Mouse (Mus musculus): ENCODE data around the gene Nos1. TPM values are rescaled to one million over a fixed set of nuclear protein-coding genes. Genes with fewer than 3 reads are reported as not detected.
"Not testable (repeated sequence)": the region's sequence is repeated elsewhere in the genome, so short reads cannot be mapped to it uniquely, and the experiment has no call there.

Gene Nos1
- polyA plus RNA-seq, 1 experiment: 0.17 TPM

GRCm38 (mm10) chr5:117839501-117839900, 58.7 kb downstream of the Nos1 start:
- DNase-seq (ENCODE audit: low spot score): no peak

GRCm38 (mm10) chr5:117840203-117840602, 59.4 kb downstream of the Nos1 start:
- no peak for DNase-seq (ENCODE audit: low spot score)

- DNase-seq (ENCODE audit: low spot score): no peak
Observed at GRCm38 (mm10) chr5:117840988-117841387, 60.2 kb downstream of the Nos1 start.

DNA sequence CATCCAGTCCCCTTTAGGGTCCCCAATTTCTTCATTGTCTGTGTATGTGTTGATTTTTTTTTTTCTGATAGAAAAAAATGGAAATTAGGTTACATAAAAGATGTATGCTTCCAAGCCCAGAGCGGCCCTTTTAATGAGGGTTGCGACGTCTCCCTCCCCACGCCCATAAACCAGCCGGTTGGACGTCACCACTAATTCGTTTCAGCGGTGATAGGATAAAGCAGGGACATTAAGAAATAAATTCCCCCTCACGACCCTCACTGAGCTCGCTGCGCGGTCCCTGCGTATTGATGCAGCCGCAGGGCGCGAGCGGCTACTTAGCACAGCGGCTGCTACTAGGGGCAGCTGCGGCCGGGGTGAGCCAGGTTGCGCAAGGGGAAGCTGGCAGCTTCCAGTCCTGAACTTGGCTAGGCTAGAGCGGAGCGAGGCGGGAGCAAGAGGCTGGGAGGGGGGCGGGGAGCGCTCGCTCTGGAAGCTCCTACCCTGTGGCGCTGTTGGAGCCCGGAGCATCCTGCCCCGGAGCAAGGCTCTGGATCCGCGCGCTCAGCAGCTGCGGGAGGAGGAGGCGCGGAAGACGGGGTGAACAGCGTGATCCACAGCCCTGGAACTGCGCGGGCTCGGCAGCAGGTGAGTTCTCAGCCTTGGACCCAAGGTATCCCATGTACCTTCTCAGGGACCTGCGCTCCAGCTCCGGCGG, 61.0 kb downstream of the Nos1 start:
- no peak for DNase-seq (ENCODE audit: low spot score)

DNA sequence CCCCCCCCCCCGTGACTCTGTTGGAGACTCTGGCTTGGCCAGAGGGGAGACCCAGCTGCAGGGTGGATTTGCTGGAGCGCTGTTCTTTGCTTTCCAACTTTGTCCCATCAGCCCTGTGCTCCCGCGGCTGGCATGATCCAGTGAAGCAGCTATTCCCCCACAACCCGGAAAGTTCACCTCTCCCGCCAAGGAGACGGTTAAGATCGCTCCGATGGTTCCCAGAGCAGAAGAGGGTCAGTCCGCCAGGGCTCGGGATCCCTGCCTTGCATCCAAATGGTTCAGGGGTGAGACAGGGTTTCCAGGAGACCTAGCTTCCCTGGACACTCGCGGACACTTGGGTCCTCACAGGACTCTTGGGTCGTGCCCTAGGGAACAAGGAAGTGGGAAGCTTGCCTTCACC, 61.9 kb downstream of the Nos1 start:
- no peak for DNase-seq (ENCODE audit: low spot score)

DNA sequence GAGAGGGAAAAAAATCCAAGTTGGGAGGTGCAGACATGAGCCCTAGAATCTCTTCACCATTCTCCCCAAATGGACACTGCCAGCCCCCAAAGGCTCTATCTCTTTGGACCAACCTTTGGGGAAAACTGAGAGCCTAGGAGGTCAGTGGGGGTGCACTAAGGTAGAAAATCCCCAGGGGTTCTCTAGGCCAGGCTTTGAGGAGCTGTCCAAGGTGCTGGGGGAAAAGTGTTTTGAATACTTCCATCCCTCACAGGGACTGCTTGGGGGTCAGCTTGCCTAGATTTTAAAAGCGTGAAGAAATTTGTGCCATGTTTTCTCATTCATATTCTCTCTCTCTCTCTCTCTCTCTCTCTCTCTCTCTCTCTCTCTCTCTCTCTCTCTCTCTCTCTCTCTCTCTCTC, 63.8 kb downstream of the Nos1 start:
- no peak for DNase-seq (ENCODE audit: low spot score)

GRCm38 (mm10) chr5:117850474-117850873, 69.6 kb downstream of the Nos1 start:
- DNase-seq (ENCODE audit: low spot score): no peak

DNA sequence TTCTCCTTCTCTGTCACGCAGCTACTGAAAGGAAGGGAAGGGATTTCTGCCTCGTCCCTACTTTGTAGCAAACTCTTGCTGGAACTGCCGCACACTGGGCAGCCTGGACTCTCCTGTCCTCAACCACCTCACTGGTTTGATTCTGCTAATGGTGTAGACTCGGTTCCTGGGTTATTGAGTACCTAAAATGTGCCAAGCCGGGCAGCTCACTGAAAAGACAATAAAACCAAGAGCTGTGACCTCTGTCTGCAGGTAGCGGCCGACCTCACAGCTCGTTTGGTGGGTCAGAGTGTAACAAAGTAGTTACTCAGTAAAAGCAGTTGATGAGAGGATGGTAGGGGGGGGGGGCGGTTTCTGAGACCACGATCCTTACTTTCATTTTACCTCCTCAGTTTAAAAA, 72.9 kb downstream of the Nos1 start:
- no peak for DNase-seq (ENCODE audit: low spot score)

- no peak for DNase-seq (ENCODE audit: low spot score)
Observed at GRCm38 (mm10) chr5:117864588-117865300, 83.9 kb downstream of the Nos1 start.

DNA sequence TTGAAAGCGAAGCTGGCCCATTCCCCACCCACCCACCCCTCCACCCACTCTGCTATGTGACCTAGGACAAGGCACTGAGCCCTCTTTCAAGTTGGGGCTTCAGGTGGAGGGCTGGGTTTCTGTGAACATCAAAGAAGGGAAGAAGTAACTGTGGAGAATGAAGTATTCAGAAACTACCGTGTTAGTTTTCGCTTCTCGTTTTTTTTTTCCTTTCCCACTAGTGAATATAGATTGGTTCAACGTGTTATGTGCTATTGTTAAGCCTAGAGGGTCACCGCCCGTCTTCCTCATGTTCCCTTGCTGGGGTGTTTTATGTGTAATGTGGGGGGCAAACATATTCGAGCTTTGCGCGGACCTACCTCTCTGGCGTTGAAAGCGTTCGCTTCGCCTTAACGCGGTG, 85.0 kb downstream of the Nos1 start:
- DNase-seq (ENCODE audit: low spot score): no peak

DNA sequence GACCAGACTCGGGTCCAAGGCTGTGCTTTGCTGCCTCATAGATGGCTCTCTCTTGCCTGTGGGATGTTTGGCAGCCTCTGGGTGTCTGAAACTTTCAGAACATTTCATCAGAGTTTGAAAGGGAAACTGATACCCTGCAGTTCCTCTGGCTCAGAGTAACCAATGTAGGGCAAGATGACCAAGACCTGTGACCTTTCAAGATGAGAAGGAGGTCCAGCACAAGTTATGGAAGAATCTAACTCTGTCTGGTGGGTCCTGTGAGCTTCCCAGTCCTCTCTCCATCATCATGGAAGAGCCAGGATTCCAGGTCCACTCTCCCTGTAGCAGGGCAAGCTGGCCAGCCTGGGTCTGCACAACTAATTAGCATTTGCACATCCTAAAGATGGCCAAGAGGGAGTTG, 90.8 kb downstream of the Nos1 start:
- no peak for DNase-seq (ENCODE audit: low spot score)

GRCm38 (mm10) chr5:117873807-117874206, 93.0 kb downstream of the Nos1 start:
- DNase-seq (ENCODE audit: low spot score): no peak

DNA sequence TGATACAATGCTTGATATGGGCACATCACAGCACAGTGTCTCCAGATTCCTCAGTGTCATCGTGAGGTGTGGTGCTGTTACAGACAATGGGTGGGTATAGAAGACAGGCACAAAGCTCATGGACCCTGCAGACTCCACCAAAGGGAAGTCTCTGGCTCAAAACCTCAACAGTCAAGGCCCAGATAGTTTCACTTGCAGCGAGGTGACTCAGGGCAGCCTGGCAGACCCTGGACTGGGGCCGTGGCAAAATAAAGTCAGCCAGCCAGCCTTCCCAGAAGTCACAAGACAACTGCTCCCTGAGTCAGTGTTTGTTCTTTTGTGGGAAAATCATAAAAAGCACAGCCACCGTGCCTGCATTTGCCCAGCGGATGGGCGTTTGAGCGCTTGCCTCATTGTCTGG, 93.4 kb downstream of the Nos1 start:
- DNase-seq (ENCODE audit: low spot score): no peak

GRCm38 (mm10) chr5:117879136-117879535, 98.3 kb downstream of the Nos1 start:
- no peak for DNase-seq (ENCODE audit: low spot score)

- DNase-seq (ENCODE audit: low spot score): no peak
Observed at GRCm38 (mm10) chr5:117880916-117881555, 100.2 kb downstream of the Nos1 start.

DNA sequence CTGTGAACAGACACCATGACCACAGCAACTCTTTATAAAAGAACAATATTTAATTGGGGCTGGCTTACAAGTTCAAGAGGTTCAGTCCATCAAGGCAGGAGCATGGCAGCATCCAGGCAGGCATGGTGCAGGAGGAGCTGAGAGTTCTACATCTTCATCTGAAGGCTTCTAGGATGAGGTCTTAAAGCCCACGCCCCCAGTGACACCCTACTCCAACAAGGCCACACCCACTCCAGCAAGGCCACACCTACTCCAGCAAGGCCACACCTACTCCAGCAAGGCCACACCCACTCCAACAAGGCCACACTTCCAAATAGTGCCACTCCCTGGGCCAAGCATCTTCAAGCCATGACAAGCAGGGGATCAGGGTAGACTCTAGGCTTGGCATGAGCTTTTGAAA, 101.6 kb downstream of the Nos1 start:
- DNase-seq (ENCODE audit: low spot score): not testable (repeated sequence)

DNA sequence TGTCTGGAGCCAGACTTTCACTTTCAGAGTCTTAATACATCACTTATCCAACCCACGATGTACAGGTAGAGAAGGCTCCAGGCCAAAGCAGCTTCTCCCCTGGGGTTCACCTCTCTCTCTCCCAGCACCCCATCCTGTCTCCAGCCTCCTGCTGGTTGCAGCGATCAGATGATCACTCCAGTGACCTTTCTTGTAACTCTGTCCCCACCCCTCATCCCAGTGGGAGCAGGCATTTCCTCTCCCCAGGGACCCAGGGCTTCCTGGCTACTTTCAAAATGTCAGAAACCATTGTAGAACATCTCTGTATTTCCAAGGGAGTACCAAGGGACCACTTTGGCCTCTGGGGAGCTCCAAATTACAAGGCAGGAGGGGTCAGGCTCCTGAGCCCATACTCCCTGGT, 104.2 kb downstream of the Nos1 start:
- no peak for DNase-seq (ENCODE audit: low spot score)

GRCm38 (mm10) chr5:117888126-117888525, 107.3 kb downstream of the Nos1 start:
- no peak for DNase-seq (ENCODE audit: low spot score)

DNA sequence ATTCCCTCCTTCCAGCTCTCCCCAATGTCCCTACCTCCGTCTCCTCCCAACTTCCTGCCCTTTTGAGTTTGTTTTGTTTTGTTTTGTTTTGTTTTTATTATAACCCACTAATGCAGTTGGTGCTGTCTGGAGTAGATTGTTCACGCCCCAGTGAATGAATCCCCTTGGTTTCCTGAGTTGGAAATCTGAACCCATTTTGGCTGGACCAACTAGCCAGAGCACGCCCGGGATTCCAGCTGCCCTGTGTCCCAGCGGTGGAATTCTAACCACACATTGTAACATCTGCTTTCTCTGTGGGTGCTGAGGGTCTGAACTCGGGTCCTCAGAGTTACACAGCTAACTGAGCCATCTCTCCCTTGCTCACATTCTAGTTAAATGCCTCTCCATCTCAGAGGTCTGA, 108.1 kb downstream of the Nos1 start:
- no peak for DNase-seq (ENCODE audit: low spot score)

- no peak for DNase-seq (ENCODE audit: low spot score)
Observed at GRCm38 (mm10) chr5:117889571-117889970, 108.7 kb downstream of the Nos1 start.

DNA sequence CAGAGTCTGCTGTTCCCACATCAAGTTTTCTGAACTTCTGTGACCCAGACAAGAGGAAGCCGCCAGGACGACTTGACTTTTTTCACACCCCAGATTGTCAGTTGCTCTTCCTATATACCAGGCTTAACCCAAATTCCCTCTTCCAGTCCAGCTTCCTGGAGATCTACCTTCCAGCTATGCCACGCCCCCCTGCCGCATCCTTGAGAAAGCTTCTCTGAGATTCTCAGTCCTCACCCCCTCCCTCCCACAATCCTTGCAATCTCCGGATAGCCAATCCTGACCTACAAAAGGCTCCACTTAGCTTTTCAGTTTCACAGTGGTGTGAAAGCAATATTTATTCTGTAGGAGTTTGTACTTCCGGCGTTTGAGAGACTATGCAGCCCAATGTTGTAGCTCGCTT, 110.0 kb downstream of the Nos1 start:
- DNase-seq (ENCODE audit: low spot score): no peak

GRCm38 (mm10) chr5:117891545-117891944, 110.7 kb downstream of the Nos1 start:
- no peak for DNase-seq (ENCODE audit: low spot score)

DNA sequence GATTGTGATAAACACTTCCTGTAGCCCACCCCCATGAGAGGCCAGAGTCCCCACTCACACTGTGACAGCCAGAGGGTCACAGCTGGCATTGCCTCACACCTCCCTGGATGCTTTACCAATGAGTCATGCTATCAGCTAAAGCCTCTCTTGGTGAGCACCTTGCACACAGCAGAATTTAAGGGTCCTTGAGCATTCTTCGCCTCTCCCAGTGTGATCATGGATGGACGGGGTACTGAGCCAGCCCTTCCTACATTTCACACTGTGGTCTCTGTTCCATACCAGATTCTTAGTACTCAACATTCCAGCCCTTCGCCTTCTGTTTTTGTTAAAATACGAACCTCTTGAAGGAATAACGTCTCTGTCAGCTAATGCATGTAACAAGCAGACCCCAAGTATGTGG, 113.2 kb downstream of the Nos1 start:
- no peak for DNase-seq (ENCODE audit: low spot score)

All from urinary bladder, adult 2 months (tissue).